Mouse (Mus musculus) small intestine, adult 2 months (tissue): ENCODE data around the gene Pla1a. TPM values are rescaled to one million over a fixed set of nuclear protein-coding genes. Genes with fewer than 3 reads are reported as not detected.

Experiments used
- H3K27ac ChIP-seq: fragments of 200-500 bp; 2 replicates; pipeline ENCODE4 v1.5.1; 2012; ENCODE audit warnings: low read depth, low read length, control low read depth, inconsistent platforms; ENCODE audit not compliant: insufficient read depth
- H3K27me3 ChIP-seq: fragments of 200-500 bp; 2 replicates; pipeline ENCODE4 v1.6.1; 2012; ENCODE audit warnings: mild to moderate bottlenecking, moderate library complexity, low read length, inconsistent platforms; ENCODE audit not compliant: control insufficient read depth, insufficient read depth
- H3K36me3 ChIP-seq: fragments of 200-500 bp; 2 replicates; pipeline ENCODE4 v1.6.1; 2012; ENCODE audit warnings: mild to moderate bottlenecking, low read length, control low read depth, inconsistent platforms; ENCODE audit not compliant: control insufficient read depth, insufficient read depth
- H3K4me1 ChIP-seq: fragments of 200-500 bp; 2 replicates; pipeline ENCODE4 v1.6.1; 2012; ENCODE audit warnings: low read length, inconsistent platforms, mixed read lengths; ENCODE audit not compliant: control insufficient read depth, insufficient read depth, insufficient read length
- H3K4me3 ChIP-seq: fragments of 200-500 bp; 2 replicates; pipeline ENCODE4 v1.5.1; 2012; ENCODE audit warnings: low read depth, mild to moderate bottlenecking, control low read depth, inconsistent platforms, low read length, moderate library complexity
- CTCF ChIP-seq: fragments of 200-500 bp; IDR thresholded peaks from 2 replicates; pipeline ENCODE4 v1.5.1; 2012; ENCODE audit warnings: low read depth, mild to moderate bottlenecking, control low read depth, inconsistent platforms, low read length, moderate library complexity, mixed read lengths; ENCODE audit not compliant: insufficient replicate concordance, insufficient read length; ENCODE audit errors: extremely low read depth
- POLR2A ChIP-seq: fragments of 200-500 bp; IDR thresholded peaks from 2 replicates; pipeline ENCODE4 v1.6.1; 2012; ENCODE audit warnings: low read depth, mild to moderate bottlenecking, control low read depth, inconsistent platforms, low read length, moderate library complexity
- WGBS: fragments of 180-500 bp; shearing (Covaris S2); methylation state at CpG from one replicate; pipeline ENCODE4 v1.1.7; 2018; 5-methylcytosine and 5-hydroxymethylcytosine counted together
- polyA plus RNA-seq: library from polyadenylated mRNA; depleted of rRNA; stranded (reverse); fragments of >200 nt; gene quantifications from 2 replicates; pipeline ENCODE4 v1.2.3, GENCODE M21; 2012

The Pla1a gene
- polyA plus RNA-seq, 1 experiment, result 0.86 TPM

- Histone ChIP-seq H3K4me1 (no peaks in the 10 kb centered on the region; the same call in 1 of the 2 replicates), H3K27ac (no peak overlapping the region), H3K27me3 (no peaks in the 10 kb centered on the region), H3K36me3 (peaks cover 16% of the 10 kb centered on the region), H3K4me3 (no peak overlapping the region)
- 94% methylated on average over 7 of the region's 7 CpGs for WGBS
- TF ChIP-seq POLR2A, result no peak
- no peak for TF ChIP-seq CTCF
Observed at GRCm38 (mm10) chr16:38443721-38444464, 10.9 kb upstream of the Pla1a start.

- no peak overlapping the region for H3K4me3 ChIP-seq
- no peaks in the 10 kb centered on the region for H3K27me3 ChIP-seq
- no peak for TF ChIP-seq CTCF
- no peak for TF ChIP-seq POLR2A
- peaks cover 14% of the 10 kb centered on the region for H3K36me3 ChIP-seq
- WGBS, result 67% methylated on average over 8 of the region's 8 CpGs
- no peaks in the 10 kb centered on the region; the same call in 1 of the 2 replicates for H3K4me1 ChIP-seq
- no peak overlapping the region for H3K27ac ChIP-seq
Observed at GRCm38 (mm10) chr16:38442216-38442615, 9.3 kb upstream of the Pla1a start.

- Histone ChIP-seq H3K4me3 (no peak overlapping the region), H3K36me3 (peaks cover 10% of the 10 kb centered on the region), H3K4me1 (no peaks in the 10 kb centered on the region; the same call in 1 of the 2 replicates), H3K27me3 (no peaks in the 10 kb centered on the region), H3K27ac (no peak overlapping the region)
- TF ChIP-seq CTCF, result no peak
- no peak for TF ChIP-seq POLR2A
- 69% methylated on average over 5 of the region's 5 CpGs for WGBS
Observed at GRCm38 (mm10) chr16:38441611-38442010, 8.7 kb upstream of the Pla1a start.

GRCm38 (mm10) chr16:38440403-38440802, 7.5 kb upstream of the Pla1a start:
- Histone ChIP-seq H3K4me1 (no peaks in the 10 kb centered on the region), H3K27ac (no peak overlapping the region), H3K36me3 (peaks cover 5% of the 10 kb centered on the region), H3K27me3 (no peaks in the 10 kb centered on the region), H3K4me3 (no peak overlapping the region)
- TF ChIP-seq POLR2A (no peak), CTCF (no peak)
- WGBS, result 73% methylated on average over 6 of the region's 6 CpGs

- peaks cover 3% of the 10 kb centered on the region; the same call in 1 of the 2 replicates for H3K4me1 ChIP-seq
- H3K36me3 ChIP-seq, result no peaks in the 10 kb centered on the region
- WGBS, result 79% methylated on average over 1 of the region's 1 CpGs
- H3K4me3 ChIP-seq, result no peak overlapping the region
- H3K27me3 ChIP-seq, result no peaks in the 10 kb centered on the region
- no peak for TF ChIP-seq POLR2A
- TF ChIP-seq CTCF, result no peak
- H3K27ac ChIP-seq, result no peak overlapping the region
Observed at GRCm38 (mm10) chr16:38439190-38439589, 6.2 kb upstream of the Pla1a start.

GRCm38 (mm10) chr16:38434295-38434795, 1.4 kb upstream of the Pla1a start:
- Histone ChIP-seq H3K27me3 (no peaks in the 10 kb centered on the region), H3K4me1 (peaks cover 3% of the 10 kb centered on the region; the same call in 1 of the 2 replicates), H3K4me3 (no peak overlapping the region), H3K36me3 (no peaks in the 10 kb centered on the region), H3K27ac (no peak overlapping the region)
- WGBS, result 94% methylated on average over 4 of the region's 4 CpGs
- no peak for TF ChIP-seq CTCF
- no peak for TF ChIP-seq POLR2A

- no peak overlapping the region for H3K27ac ChIP-seq
- WGBS, result 90% methylated on average over 8 of the region's 8 CpGs
- no peak overlapping the region for H3K4me3 ChIP-seq
- H3K4me1 ChIP-seq, result peaks cover 3% of the 10 kb centered on the region; the same call in 1 of the 2 replicates
- no peak for TF ChIP-seq CTCF
- no peak for TF ChIP-seq POLR2A
- H3K27me3 ChIP-seq, result no peaks in the 10 kb centered on the region
- H3K36me3 ChIP-seq, result no peaks in the 10 kb centered on the region
Observed at GRCm38 (mm10) chr16:38433514-38433913, 569 bp upstream of the Pla1a start.
